Mouse (Mus musculus): ENCODE measurements around the gene Rprml. TPM values are rescaled to one million over a fixed set of nuclear protein-coding genes. Genes with fewer than 3 reads are reported as not detected.
A peak's percentile ranks its signal among the peaks of the same experiment; 100 is the strongest.

The Rprml gene
- polyA plus RNA-seq, 1 experiment from 2014 or later: 1.1 TPM

DNA sequence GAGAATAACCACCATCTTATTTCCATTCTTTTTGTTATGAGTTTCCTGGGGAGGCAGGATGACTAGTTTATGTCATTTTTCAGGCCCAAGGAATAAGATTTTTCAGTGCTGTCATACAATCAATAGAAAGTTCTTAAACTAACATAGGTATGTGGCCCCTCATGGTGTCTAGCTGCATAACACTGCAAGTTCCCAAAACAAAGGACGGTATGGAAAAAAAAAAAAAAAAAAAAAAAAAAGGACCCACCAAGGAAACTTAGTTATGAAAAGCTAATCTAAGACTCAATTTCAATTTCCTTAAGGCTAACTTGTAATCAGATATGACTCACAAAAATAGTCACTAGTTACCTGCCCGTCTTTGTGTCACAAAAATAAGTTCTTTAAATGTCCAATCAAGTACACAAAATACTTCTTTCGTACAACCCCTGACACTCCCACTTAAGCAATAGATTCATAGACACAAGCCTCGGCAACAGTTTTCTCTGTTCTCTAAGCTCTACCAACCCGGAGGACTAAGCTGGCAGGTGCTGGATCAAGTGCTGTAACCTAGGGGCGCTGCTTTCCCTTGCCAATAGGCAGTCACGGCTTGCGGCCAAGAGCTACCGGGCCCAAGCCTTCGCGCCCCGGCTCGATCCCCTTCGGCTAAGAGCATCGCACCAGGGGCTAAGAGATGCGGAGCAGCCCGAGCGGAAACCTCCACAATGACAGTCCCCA, 47.6 kb downstream of the Rprml start:
- H3K4me1 ChIP-seq: peaks cover 27% of the 10 kb centered on the region
- H3K4me2 ChIP-seq: peak overlapping the region; percentile 61
- no peaks in the 10 kb centered on the region for H3K36me3 ChIP-seq (replicated peaks)
- no peak for ATAC-seq (replicated peaks)
- 2% methylated on average over 18 of the region's 18 CpGs for WGBS
- peak overlapping the region; percentile 86 for H3K9ac ChIP-seq
- no peaks in the 10 kb centered on the region for H3K9me3 ChIP-seq
- H3K27me3 ChIP-seq (replicated peaks): no peaks in the 10 kb centered on the region
- peak overlapping the region; percentile 88 for H3K4me3 ChIP-seq
- H3K27ac ChIP-seq: peak overlapping the region; percentile 98

DNA sequence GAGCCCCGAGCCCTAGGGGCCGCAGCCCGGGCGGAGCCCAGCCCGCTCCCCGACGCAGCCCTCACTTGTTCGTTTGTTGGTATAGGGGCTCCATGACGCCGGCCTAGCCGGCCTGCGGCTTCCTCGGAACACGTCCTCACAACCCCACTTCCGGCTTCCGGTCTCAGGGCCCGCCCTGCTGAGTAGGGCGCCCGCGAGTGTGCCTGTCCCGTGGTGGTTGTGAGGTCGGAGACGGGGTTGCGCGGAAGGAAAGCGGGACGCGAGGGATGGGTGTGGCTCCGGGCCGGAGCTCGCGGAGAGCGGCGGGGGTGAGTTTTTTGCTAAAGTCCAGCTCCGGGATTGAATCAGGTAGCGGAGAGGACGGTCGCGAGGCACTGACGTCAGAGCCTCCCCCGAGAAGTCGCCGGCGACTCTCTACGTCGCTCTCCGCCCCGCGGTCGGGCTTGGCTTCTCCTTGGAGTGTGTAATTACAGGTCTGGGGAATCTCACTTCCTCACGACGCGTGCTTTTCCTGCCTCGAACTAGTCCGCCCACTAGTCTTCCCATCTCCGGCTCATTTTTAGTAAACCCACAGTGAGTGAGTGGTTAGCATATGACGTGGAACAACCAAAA, 48.3 kb downstream of the Rprml start, which contains the start of gene Gosr2:
TSS of gene Gosr2 (minus strand) at position 334 of the 612 bp plus-strand sequence.
- H3K9ac ChIP-seq: peak within 1 kb of the TSS; percentile 86
- peak within 1 kb of the TSS; percentile 98 for H3K27ac ChIP-seq
- peak within 1 kb of the TSS; percentile 88 for H3K4me3 ChIP-seq
- H3K36me3 ChIP-seq (replicated peaks): no peaks in the 10 kb centered on the region
- no peaks in the 10 kb centered on the region for H3K9me3 ChIP-seq
- H3K4me1 ChIP-seq: peaks cover 26% of the 10 kb centered on the region
- H3K27me3 ChIP-seq (replicated peaks): no peaks in the 10 kb centered on the region
- ATAC-seq (replicated peaks): peak; percentile 97
- H3K4me2 ChIP-seq: peak within 1 kb of the TSS; percentile 61
- under 1% methylated on average over 57 of the region's 57 CpGs for WGBS

DNA sequence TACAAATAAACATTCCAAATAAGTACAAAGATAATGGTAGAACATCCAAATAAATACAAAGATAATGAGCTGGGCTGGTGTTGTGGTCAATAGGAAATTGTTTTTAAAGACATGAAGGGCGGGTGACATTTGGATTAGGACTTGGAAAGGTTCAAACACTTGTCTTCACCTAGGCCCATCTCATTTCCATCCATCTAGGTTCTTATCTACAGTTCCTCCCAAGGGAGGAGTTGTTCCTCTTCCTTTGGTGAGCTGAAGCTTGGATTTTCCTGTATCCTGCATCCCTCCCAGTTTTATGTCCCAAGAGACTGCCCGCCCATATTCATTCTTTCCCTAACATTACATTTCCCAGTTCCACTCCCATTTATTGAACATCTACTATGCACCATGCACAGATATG, 48.9 kb downstream of the Rprml start:
- WGBS: 87% methylated on average over 2 of the region's 2 CpGs

More for the DNA sequence above, 48.9 kb downstream of the Rprml start:
- Histone ChIP-seq H3K27ac (peak overlapping the region; percentile 98), H3K36me3 (replicated peaks) (no peaks in the 10 kb centered on the region), H3K9me3 (no peaks in the 10 kb centered on the region), H3K4me3 (peak overlapping the region; percentile 88), H3K27me3 (replicated peaks) (no peaks in the 10 kb centered on the region), H3K4me2 (peak overlapping the region; percentile 61), H3K9ac (peak overlapping the region; percentile 86), H3K4me1 (peaks cover 25% of the 10 kb centered on the region)
- ATAC-seq (replicated peaks): peak; percentile 18; the same call in 1 of the 2 replicates

Other genes starting within 250 kb of the Rprml start
- 9.5 and 10.8 TPM in 2 replicates for gene Plekhm1, start 236.9 kb upstream of the Rprml start, polyA plus RNA-seq (2015; fragmentation: Nextera tagmentation; extraction: Ambion mirVana)
- gene Lrrc37a, start 145.0 kb upstream of the Rprml start, polyA plus RNA-seq (2015; fragmentation: Nextera tagmentation; extraction: Ambion mirVana): not detected in 2 replicates
- gene Gm884, start 28.4 kb upstream of the Rprml start, polyA plus RNA-seq (2015; fragmentation: Nextera tagmentation; extraction: Ambion mirVana): not detected in 2 replicates
- not detected in 2 replicates for gene Lyzl6, start 10.7 kb upstream of the Rprml start, polyA plus RNA-seq (2015; fragmentation: Nextera tagmentation; extraction: Ambion mirVana)
- 90.3 and 92.5 TPM in 2 replicates for gene Gosr2, start 48.3 kb downstream of the Rprml start, polyA plus RNA-seq (2015; fragmentation: Nextera tagmentation; extraction: Ambion mirVana)
- 0.95 and 1.3 TPM in 2 replicates for gene Wnt9b, start 100.3 kb downstream of the Rprml start, polyA plus RNA-seq (2015; fragmentation: Nextera tagmentation; extraction: Ambion mirVana)
- gene Wnt3, start 124.6 kb downstream of the Rprml start, polyA plus RNA-seq (2015; fragmentation: Nextera tagmentation; extraction: Ambion mirVana): 13.1 and 14.8 TPM in 2 replicates